Mouse (Mus musculus) thymus, adult 2 months (tissue): ENCODE data around the gene Lingo2.

Experiments
- CTCF ChIP-seq: fragments of 200-500 bp; IDR thresholded peaks from 2 replicates; pipeline ENCODE4 v1.5.1; 2012; ENCODE audit warnings: mild to moderate bottlenecking, control low read depth, low read length, moderate library complexity, borderline replicate concordance; ENCODE audit not compliant: control insufficient read depth, poor library complexity, insufficient read depth; ENCODE audit errors: extremely low read depth
- POLR2A ChIP-seq: fragments of 200-500 bp; IDR thresholded peaks from 2 replicates; pipeline ENCODE4 v1.6.1; 2012; ENCODE audit warnings: mild to moderate bottlenecking, low read length, control low read depth, moderate library complexity; ENCODE audit not compliant: control insufficient read depth, poor library complexity, insufficient read depth; ENCODE audit errors: extremely low read depth

DNA sequence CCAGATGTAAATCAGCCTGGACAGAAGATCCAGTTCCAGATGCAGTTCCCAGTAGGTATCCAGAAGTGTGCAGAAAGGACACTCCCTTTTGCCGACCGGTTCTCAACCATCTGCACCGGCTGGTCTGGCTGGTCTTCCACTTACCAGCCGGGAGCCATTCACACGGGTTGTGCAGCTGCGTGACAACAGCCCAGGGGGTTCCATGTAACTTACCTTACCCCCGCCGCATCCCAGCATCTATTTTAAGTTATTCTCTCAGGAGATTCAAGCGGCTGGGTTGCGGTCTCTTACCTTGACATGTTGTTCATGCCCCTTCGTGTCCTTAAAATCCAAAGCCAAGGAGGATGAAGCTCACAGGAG is 777 bp downstream of the Lingo2 start:
- TF ChIP-seq CTCF (no peak), POLR2A (no peak)
